Mouse (Mus musculus) adrenal gland, postnatal 10 days (tissue): ENCODE results near the gene Smlr1. TPM values are rescaled to one million over a fixed set of nuclear protein-coding genes. Genes with fewer than 3 reads are reported as not detected.
A peak's percentile ranks its signal among the peaks of the same experiment; 100 is the strongest.

Experiments used
- DNase-seq: peaks from one replicate; pipeline ENCODE4 v3.0.0; 2021; ENCODE audit warnings: mixed read lengths
- total RNA-seq, 2 experiments: library from RNA; stranded (reverse); gene quantifications; 2 replicates each; pipeline ENCODE4 v1.2.3; 2021

Gene Smlr1
- total RNA-seq, 2 experiments from 2014 or later, result 4.8 to 15.5 TPM

DNA sequence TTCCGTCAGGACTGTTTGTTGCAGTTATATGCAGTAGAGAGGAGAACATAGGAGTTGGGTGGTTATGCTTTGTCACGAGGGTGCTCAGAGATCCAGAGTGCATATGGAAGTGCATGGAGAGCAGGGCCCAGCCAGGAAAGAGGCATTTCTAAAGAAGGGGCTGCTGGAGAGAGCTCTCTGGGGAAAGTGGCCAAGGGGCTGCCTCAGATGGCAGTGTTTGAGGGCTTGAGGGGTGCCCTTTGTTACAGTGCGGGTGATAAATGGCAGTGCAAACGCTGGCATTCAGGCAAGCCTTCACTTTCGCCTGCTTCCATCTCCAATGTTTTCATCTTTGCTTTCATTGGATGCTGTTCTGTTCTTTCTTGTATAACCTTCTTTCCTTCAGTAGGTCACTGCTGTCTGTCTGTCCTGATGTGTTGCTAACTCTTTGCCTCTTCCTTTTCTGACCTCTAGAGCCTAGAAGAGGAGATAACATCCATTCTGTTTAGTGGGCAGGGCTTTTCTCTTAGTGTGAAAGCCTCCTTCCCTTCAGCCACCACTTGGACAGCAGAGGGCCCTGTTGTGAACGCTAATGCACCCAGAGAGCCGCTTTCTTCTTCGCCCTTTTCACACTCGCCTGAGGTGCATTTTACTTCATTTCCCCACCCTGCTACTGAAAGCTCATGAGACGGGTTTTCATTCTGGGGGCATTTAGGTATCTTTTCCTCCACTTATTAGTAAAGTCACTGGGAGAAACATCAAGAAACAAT lies 36.6 kb downstream of the Smlr1 start:
- no peak for DNase-seq

DNA sequence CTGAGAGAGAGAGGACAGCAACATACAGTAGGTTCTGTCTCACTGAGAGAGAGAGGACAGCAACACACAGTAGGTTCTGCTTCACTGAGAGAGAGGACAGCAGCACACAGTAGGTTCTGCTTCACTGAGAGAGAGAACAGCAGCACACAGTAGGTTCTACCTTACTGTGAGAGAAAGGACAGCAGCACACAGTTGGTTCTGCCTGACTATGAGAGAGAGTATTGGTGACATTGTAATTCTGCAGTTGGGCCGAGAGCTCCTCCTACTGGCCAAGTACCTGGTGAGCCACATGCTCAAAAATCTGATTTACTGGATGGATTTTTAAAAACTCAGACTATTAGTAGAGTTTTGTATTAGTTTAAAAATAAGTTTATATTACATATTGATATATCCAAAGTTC lies 47.6 kb downstream of the Smlr1 start:
- peak; percentile 81 for DNase-seq

DNA sequence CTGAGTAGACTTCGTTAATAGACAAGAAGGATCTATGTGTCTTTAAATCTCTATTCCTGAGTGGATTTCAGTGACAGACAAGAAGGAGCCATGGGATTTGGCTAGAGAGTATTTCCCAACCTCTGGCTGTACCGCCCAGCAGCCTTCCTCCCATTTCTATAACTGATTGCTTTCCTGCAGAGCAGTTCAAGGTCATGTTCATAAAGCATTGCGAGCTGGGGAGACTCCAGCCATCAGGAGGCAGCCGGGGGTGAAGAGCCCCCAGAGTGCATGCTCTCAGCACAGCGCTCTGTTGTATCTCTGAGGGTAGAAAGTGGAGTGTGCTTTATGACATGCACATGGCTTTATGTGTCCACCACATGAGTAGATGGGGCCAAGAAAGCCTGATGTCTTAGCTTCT lies 53.3 kb downstream of the Smlr1 start:
- peak; percentile 41 for DNase-seq

DNA sequence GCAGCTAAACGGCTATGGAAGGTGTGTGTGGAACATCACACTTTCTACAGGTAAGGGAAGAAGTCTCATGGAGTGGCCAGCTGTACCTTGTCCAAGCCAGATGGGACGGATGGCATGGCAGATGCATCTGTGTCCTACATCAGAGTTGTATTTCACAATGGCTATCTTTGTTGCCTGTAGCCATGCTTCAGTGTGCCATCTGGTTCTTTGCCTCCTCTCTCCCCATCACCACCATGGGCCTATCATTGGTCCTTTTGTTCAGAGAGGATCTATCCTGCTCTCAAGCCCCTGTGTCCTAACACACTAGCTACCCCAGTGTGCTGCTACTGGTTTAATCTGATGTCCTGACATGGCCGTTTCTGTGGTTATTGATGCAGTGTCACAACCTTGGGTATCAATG lies 56.4 kb downstream of the Smlr1 start:
- no peak for DNase-seq

Other genes starting within 250 kb of the Smlr1 start
- 100 to 1,000 TPM in 1 of 2 experiments, 10 to 100 TPM in 1; 86.7 to 110 TPM for gene Akap7, start 228.4 kb downstream of the Smlr1 start, total RNA-seq
- 100 to 1,000 TPM in 1 of 2 experiments, 10 to 100 TPM in 1; 95.8 to 111 TPM for gene Epb41l2, start 176.5 kb downstream of the Smlr1 start, total RNA-seq